Mouse (Mus musculus) megakaryocyte, adult 5-6 weeks (primary cell): ENCODE data around the gene Dnajb8. TPM values are rescaled to one million over a fixed set of nuclear protein-coding genes. Genes with fewer than 3 reads are reported as not detected.

ENCODE experiments used
- ATAC-seq: 2 replicates; pipeline ENCODE4 v1.8.0; 2016; ENCODE audit warnings: mild to moderate bottlenecking, inconsistent platforms; ENCODE audit not compliant: poor library complexity, severe bottlenecking
- total RNA-seq, 2 experiments: library from RNA; stranded (forward) in 1 of 2; stranded (reverse) in 1 of 2; fragments of 153-499, 151-499 nt in 1 of 2; fragments of 221-1000, 200-1000 nt in 1 of 2; gene quantifications; 2 replicates each; pipeline versions ENCODE4 v1.2.3 to v1.2.4; 2015 to 2017

The Dnajb8 gene
- total RNA-seq, 2 experiments from 2014 or later: not detected

GRCm38 (mm10) chr6:88226570-88226994 is 4.5 kb downstream of the Dnajb8 start:
- ATAC-seq: no peak

DNA sequence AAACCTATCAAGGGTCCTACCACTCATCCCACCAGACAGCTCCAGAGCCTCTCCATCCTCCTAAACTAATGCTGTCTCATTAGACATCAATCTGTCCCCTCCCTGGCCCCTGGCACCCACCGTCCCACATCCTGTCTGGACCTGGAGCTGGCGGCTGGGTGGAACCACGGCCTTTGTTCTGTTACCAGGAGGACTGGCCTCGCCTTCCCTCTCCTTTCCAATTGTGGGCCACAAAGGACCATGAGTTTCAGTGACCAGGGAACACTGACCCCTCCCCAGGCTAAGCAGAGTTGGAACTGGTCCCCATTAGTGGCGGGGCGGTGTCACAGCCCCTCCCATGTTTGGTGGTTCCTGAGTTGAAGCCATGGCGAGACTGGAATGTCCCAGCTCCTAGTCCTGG is 5.5 kb downstream of the Dnajb8 start:
- ATAC-seq: no peak

GRCm38 (mm10) chr6:88229221-88229620 is 7.2 kb downstream of the Dnajb8 start:
- peak; percentile 47 for ATAC-seq

DNA sequence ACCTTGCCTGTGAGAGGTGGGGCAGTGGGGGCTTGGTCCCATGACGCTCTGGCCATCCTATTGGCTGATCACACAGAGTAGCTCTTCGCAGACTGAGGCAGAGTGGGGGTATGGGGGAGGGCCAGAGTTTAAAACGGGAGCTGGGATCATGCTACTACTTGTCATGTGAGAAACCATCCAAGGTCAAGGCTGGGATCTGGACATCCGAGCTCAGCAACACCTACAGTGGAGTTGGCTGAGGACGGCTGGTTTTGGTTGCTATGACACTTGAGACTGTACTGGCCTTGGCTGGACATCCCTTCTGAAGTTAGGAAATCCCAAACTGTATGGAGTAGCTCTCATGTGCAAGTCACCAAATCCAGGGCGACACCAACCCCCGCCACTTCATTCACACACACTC is 9.8 kb downstream of the Dnajb8 start:
- no peak for ATAC-seq

GRCm38 (mm10) chr6:88232221-88232620 is 10.2 kb downstream of the Dnajb8 start:
- no peak for ATAC-seq

DNA sequence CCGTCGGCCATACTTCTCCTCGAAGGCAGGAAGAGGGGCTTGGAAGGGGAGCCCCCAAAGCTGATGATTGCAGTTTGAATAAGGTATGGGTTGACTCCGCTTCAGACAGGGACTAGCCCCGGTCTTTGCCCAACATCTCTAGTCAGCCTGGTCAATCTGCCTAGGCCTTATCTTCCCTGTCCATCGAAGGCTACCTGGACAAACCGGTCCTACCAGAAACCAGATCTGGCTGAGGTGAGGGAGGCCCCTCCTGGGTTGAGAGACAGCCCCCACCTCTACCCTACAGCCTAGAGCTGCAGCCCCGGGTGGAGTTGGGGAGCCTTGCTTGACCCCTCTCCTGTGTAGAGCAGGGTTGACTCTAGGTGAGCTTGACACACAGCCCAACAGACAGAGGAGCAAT is 11.9 kb downstream of the Dnajb8 start:
- no peak for ATAC-seq

- ATAC-seq: no peak
These were observed 13.4 kb downstream of the Dnajb8 start for GRCm38 (mm10) chr6:88235461-88235860.

DNA sequence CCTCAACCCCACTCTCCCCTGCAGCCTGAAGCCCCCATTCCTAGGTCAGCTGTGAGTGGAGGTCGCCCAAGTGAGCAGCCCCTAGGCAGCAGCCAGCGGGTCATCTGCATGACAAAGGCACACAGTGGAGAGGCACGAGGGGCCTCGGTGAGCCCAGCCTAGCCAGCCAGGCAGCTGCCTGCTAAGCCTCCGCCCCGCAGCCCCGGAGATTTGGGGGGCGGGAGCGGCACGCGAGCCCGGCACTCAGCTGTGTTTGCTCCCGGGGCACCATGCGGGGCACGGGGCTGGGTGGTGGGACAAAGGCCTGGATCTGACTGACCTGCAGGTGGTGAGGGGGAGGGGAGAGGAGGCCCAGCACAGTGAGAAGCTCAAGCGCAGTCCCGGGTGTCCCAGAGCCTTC is 13.9 kb downstream of the Dnajb8 start:
- ATAC-seq: no peak

DNA sequence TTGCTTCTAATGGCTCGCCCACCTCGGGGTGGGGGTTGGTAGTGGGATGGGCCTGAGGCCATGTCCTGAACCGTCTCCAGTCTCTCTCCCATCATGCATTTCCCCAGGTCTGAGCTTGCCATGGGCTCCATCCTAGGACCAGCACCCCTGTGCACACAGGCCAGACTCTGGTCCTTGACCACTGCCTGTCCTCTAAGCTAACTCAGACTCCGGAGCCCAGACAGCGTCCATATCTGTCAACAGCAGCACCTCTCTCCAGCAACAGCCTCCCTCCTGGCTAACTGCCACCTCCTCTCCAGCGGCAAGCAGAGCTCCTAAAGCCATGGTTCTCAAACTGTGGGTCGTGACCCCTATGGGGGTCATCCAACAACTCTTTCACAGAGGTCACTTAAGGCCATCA is 14.4 kb downstream of the Dnajb8 start:
- no peak for ATAC-seq

GRCm38 (mm10) chr6:88242604-88243003 is 20.5 kb downstream of the Dnajb8 start:
- ATAC-seq: peak; percentile 90

DNA sequence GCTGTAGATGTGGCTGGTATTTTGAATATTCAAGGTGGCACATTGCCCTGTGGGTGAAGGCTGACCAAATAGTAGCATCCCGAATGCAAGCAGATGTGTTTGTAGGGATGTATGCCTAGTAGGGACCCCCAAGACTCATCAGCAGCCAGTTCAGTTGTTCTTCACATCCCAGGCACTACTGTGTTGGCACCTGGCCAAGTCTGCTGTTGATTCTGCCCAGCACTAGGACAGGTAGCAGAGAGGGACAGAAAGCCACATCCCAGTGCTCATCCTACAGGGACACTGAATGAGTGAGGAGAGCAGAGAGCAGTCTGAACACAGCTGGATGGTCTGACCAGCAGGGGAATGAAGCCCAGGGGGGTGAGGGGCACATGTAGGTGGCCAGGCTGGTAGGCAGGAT is 27.2 kb downstream of the Dnajb8 start:
- ATAC-seq: no peak

DNA sequence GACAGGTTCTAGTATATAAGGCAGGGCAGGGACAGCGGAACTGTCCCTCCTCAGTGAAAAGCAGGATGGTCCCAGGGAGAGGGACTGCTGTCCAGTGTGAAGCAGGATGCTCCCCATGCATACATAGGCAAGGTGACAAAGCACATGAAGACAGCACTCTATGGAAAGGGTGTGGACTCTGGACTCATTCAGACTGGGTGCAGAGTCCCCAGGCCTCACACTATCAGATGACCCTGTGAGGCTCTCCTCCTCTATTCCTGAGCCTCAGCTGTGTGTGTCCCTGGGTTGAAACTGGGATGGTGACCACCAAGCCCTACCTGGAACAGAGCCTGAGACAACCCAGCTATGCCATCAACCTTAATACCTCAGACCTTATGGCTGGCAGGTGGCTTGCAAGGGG is 29.3 kb downstream of the Dnajb8 start:
- no peak for ATAC-seq

GRCm38 (mm10) chr6:88251798-88252478 is 29.9 kb downstream of the Dnajb8 start:
- peak; percentile 66 for ATAC-seq

- peak; percentile 49 for ATAC-seq
These were observed 32.0 kb downstream of the Dnajb8 start for GRCm38 (mm10) chr6:88254082-88254481.

DNA sequence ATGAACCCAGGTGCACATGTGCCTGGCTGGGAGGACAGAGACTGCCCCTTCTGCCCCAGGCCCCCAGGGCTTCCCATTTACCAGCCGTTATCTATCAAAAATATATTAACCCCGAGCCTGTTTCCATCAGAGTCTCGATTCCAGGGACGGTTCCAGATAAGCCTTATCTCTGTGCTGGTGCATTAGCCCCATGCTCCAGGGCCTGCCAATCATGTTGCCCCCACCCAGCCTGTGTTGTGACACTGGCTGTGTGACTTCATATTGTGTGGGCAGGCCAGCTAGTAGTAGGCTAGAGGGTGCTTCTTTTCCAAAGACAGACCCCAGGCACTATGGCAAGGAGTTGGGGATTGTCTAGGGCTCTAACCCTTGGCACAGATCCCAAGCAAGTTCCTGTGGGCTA is 33.4 kb downstream of the Dnajb8 start:
- ATAC-seq: no peak

DNA sequence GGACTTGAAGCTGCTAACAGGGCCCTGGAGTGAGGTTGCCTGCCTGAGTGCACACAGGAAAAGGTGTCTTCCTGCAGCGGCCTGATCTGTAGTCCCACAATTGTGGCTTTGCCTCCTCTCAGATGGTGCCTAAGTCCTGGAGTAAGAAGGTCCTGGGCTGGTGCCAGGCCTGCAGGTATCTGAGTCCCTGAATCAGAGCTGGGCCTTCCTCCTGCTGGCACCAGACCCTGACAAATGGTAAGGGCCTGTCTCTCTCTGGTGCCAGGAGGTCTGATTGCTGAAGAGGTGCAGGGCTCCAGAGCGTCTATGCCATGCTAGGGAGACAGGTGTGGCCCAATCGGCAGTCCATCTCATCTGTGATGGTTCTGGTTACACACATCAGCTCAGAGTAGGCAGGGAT is 37.6 kb downstream of the Dnajb8 start:
- ATAC-seq: no peak

- no peak for ATAC-seq
These were observed 38.6 kb downstream of the Dnajb8 start for GRCm38 (mm10) chr6:88260645-88261044.

DNA sequence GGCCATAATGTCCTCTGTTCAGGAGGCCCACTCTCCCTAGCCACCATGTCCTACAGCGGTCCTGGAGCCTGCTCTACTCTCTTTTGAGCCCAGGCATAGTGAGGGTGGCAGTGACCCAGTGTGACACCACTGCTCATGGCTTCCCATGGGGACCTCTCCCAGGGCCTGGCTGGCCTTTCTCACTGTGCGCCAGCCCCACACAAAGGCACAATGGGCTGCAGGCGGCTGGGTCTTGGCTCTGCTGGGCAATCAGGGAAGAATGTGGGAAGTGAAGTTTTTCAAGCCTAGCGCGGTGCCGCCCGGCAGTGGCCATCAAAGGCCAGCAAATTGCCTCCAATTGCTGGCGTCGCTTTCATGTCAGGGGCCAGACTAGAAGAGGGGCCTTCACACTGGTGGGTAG is 40.1 kb downstream of the Dnajb8 start:
- no peak for ATAC-seq

GRCm38 (mm10) chr6:88265355-88265754 is 43.3 kb downstream of the Dnajb8 start:
- ATAC-seq: peak; percentile 77

GRCm38 (mm10) chr6:88266055-88266454 is 44.0 kb downstream of the Dnajb8 start:
- no peak for ATAC-seq

GRCm38 (mm10) chr6:88267068-88267467 is 45.0 kb downstream of the Dnajb8 start:
- ATAC-seq: no peak

DNA sequence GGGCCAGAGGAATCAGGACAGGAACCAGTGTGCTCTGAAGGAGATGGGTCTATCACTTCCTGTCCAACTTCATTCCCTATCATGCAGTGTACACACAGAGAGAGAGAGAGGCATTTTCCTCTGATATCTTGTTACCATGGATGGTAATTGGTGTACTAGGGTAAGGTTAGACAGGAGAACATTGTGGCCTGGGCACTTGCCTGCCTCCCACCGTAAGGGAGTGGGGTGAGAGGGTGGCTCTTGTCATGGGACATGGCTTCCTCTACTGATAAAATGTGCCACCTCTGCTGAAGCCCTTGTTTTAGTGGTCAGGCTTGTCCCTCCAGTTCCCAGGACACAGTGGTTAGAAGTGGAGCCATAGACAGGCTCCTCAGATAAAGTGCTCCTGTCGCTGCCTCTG is 45.9 kb downstream of the Dnajb8 start:
- ATAC-seq: no peak

- no peak for ATAC-seq
These were observed 52.6 kb downstream of the Dnajb8 start for GRCm38 (mm10) chr6:88274623-88275022.
